Mouse (Mus musculus) forebrain, embryonic 13.5 days (tissue): ENCODE measurements at regions not wholly inside any gene's neighbourhood (a gene's known extent, or its start where the extent isn't known, plus 50 kb on each side); places are given as distances from the start of the nearest gene placed in this dataset.

Experiments
- ATAC-seq: fragments of 200-750 bp; cut with Nextera tagmentation; 2 replicates; pipeline ENCODE4 v1.8.0; 2017
- H3K27ac ChIP-seq: fragments of 300-500 bp; sonication (generic); 2 replicates; pipeline ENCODE4 v1.5.1; 2015; ENCODE audit warnings: inconsistent platforms, mild to moderate bottlenecking, moderate library complexity
- H3K27me3 ChIP-seq: fragments of 300-500 bp; sonication (generic); 2 replicates; pipeline ENCODE4 v1.6.1; 2015; ENCODE audit warnings: mild to moderate bottlenecking, inconsistent platforms
- H3K36me3 ChIP-seq: fragments of 300-500 bp; sonication (generic); 2 replicates; pipeline ENCODE4 v1.6.1; 2015; ENCODE audit warnings: mild to moderate bottlenecking, inconsistent platforms; ENCODE audit not compliant: poor library complexity, severe bottlenecking
- H3K4me1 ChIP-seq: fragments of 300-500 bp; sonication (generic); 2 replicates; pipeline ENCODE4 v1.6.1; 2015; ENCODE audit warnings: inconsistent platforms
- H3K4me2 ChIP-seq: fragments of 300-500 bp; sonication (generic); 2 replicates; pipeline ENCODE4 v1.6.1; 2015; ENCODE audit warnings: inconsistent platforms, mild to moderate bottlenecking, moderate library complexity
- H3K4me3 ChIP-seq: fragments of 300-500 bp; sonication (generic); 2 replicates; pipeline ENCODE4 v1.5.1; 2015; ENCODE audit warnings: mild to moderate bottlenecking, inconsistent platforms
- H3K9ac ChIP-seq: fragments of 300-500 bp; sonication (generic); 2 replicates; pipeline ENCODE4 v1.6.1; 2015; ENCODE audit warnings: mild to moderate bottlenecking, inconsistent platforms
- H3K9me3 ChIP-seq: fragments of 300-500 bp; sonication (generic); replicated peaks from 2 replicates; pipeline ENCODE4 v1.6.1; 2016; ENCODE audit warnings: inconsistent platforms
- WGBS: fragments of 180-500 bp; shearing (Covaris S2); methylation state at CpG from one replicate; pipeline ENCODE4 v1.1.7; 2015; 5-methylcytosine and 5-hydroxymethylcytosine counted together

GRCm38 (mm10) chr14:103417110-103418061 lies 70.8 kb upstream of the Mycbp2 start:
- H3K36me3 ChIP-seq, result no peaks in the 10 kb centered on the region
- no peak overlapping the region for H3K4me3 ChIP-seq
- 71% methylated on average over 12 of the region's 12 CpGs for WGBS
- H3K9me3 ChIP-seq, result no peaks in the 10 kb centered on the region
- no peaks in the 10 kb centered on the region for H3K27me3 ChIP-seq
- H3K9ac ChIP-seq, result no peak overlapping the region
- no peak overlapping the region; the same call in 1 of the 2 replicates for H3K27ac ChIP-seq
- peaks cover 5% of the 10 kb centered on the region; the same call in 1 of the 2 replicates for H3K4me1 ChIP-seq
- H3K4me2 ChIP-seq, result no peak overlapping the region
- peak; percentile 43; the same call in 1 of the 2 replicates for ATAC-seq

GRCm38 (mm10) chr14:103404611-103405010 lies 58.0 kb upstream of the Mycbp2 start:
- no peak overlapping the region for H3K9ac ChIP-seq
- H3K9me3 ChIP-seq, result no peaks in the 10 kb centered on the region
- no peak overlapping the region for H3K27ac ChIP-seq
- H3K36me3 ChIP-seq, result no peaks in the 10 kb centered on the region
- ATAC-seq, result no peak
- no peak overlapping the region for H3K4me3 ChIP-seq
- WGBS, result 80% methylated on average over 2 of the region's 2 CpGs
- H3K4me1 ChIP-seq, result no peaks in the 10 kb centered on the region
- no peak overlapping the region for H3K4me2 ChIP-seq
- H3K27me3 ChIP-seq, result no peaks in the 10 kb centered on the region

DNA sequence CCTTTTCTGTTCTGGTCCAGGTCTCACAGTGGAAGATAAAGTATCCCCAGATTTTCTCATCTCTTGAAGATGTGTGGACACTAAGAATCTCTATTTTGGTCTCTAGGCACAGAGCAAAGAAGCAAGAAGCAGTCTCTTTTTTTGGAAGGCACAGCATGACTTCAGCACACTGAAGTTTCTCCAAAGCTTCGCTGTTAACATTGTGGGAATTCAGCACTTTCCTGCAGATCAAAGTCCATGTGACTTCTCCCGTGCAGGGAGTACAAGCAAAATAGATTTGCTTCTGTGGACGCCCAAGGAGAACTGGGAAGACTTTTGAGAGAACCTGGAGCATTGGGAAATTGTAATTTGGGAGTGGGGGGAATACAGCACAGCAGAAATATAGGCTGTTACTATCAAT lies 56.4 kb upstream of the Mycbp2 start:
- Histone ChIP-seq H3K27ac (no peak overlapping the region), H3K27me3 (no peaks in the 10 kb centered on the region), H3K9ac (no peak overlapping the region), H3K9me3 (no peaks in the 10 kb centered on the region), H3K4me3 (no peak overlapping the region), H3K4me1 (no peaks in the 10 kb centered on the region), H3K4me2 (no peak overlapping the region), H3K36me3 (no peaks in the 10 kb centered on the region)
- 77% methylated on average over 3 of the region's 3 CpGs for WGBS
- no peak for ATAC-seq

DNA sequence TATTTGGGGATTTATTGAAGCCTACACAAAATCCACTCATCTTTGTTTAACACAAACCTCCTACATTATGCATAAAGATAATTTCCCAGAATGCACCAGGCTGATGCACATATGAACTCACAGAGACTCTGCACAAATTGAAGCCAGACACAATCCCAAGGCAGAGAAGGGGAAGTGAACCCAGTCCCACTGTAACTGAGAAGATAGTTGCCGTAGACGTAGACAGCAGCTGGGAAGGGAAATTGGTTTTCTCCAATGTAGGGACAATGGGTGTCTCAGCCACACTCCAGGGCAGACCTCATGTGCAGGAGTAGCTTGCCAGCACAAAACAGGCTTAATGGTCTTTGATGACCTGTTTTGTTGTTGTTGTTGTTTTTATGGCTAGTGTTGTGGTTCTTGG lies 55.4 kb upstream of the Mycbp2 start:
- H3K27ac ChIP-seq, result no peak overlapping the region
- ATAC-seq, result no peak
- H3K27me3 ChIP-seq, result no peaks in the 10 kb centered on the region
- WGBS, result 84% methylated on average over 2 of the region's 2 CpGs
- H3K36me3 ChIP-seq, result no peaks in the 10 kb centered on the region
- no peak overlapping the region for H3K9ac ChIP-seq
- H3K4me3 ChIP-seq, result no peak overlapping the region
- no peaks in the 10 kb centered on the region for H3K4me1 ChIP-seq
- no peak overlapping the region for H3K4me2 ChIP-seq
- H3K9me3 ChIP-seq, result no peaks in the 10 kb centered on the region

GRCm38 (mm10) chr14:103401280-103401679 lies 54.7 kb upstream of the Mycbp2 start:
- Histone ChIP-seq H3K27ac (no peak overlapping the region), H3K4me3 (no peak overlapping the region), H3K36me3 (no peaks in the 10 kb centered on the region), H3K4me2 (no peak overlapping the region), H3K27me3 (no peaks in the 10 kb centered on the region), H3K9me3 (no peaks in the 10 kb centered on the region), H3K4me1 (no peaks in the 10 kb centered on the region), H3K9ac (no peak overlapping the region)
- ATAC-seq, result no peak
- 93% methylated on average over 2 of the region's 2 CpGs for WGBS

DNA sequence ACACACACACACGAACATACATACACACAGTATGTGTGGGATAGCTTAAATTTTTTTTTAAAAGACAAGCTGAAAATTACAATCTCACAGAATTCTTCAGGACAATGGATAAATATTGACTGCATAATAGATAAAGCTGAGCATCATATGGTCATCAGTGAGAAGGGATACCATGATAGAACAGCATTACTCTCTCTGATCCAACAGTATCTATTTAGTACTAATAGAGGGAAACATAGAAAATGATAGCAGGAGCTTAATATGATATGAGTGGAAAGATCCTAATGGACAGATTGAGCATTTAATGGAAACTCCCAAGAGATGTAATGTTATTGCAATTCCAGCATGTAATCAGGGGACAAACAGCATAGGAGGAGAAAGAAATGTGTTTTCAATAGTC lies 51.8 kb upstream of the Mycbp2 start:
- no peak overlapping the region for H3K4me3 ChIP-seq
- H3K36me3 ChIP-seq, result no peaks in the 10 kb centered on the region
- no peaks in the 10 kb centered on the region for H3K27me3 ChIP-seq
- ATAC-seq, result no peak
- no peaks in the 10 kb centered on the region for H3K4me1 ChIP-seq
- H3K27ac ChIP-seq, result no peak overlapping the region
- H3K4me2 ChIP-seq, result no peak overlapping the region
- 94% methylated on average over 1 of the region's 1 CpGs for WGBS
- H3K9ac ChIP-seq, result no peak overlapping the region
- no peaks in the 10 kb centered on the region for H3K9me3 ChIP-seq
